Mouse (Mus musculus): Measurements from ENCODE around the gene Ciz1.

Gene Ciz1

GRCm38 (mm10) chr2:32319586-32320580, 32.2 kb upstream of the Ciz1 start:
- peak; percentile 83 for DNase-seq (ENCODE audit: low read depth, low spot score)

- no peak for DNase-seq (ENCODE audit: low read depth, low spot score)
These were observed 31.4 kb upstream of the Ciz1 start for GRCm38 (mm10) chr2:32320721-32321120.

DNA sequence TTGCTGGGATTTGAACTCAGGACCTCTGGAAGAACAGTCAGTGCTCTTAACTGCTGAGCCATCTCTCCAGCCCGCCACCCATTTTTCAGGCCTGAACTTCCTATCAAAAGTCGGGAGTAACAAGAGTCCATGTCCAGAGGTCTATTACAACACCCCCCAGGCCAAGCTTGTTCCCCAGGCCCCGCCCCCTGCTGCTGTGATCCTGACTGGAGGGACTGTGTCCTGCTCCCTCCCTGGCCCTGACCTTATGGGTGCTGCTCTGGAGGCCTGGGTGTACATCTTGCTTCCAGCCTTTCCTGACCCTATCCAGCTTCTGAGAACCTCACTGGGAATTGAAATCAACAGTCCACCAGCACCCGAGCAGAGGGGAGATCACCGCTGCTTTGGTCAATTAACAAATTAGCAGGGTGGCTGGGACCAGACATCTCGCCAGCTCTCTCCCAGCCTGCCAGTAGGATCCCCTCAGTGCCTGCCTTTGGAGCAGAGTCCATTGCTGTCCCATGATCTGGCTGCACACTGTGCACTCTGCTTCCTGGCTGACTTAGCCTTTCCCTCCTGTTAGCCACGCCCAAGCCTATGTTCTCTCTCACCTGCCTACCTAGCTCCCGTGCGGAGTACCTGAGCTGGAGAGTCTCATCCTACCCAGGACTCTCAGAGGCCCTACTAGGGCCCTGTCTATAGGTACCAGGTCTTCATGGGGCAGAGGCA, 30.4 kb upstream of the Ciz1 start:
- no peak for DNase-seq (ENCODE audit: low read depth, low spot score)

GRCm38 (mm10) chr2:32322754-32323741, 29.1 kb upstream of the Ciz1 start:
- DNase-seq (ENCODE audit: low read depth, low spot score), result no peak

- DNase-seq (ENCODE audit: low read depth, low spot score), result no peak
These were observed 27.8 kb upstream of the Ciz1 start for GRCm38 (mm10) chr2:32324322-32324721.

GRCm38 (mm10) chr2:32325342-32325741, 26.8 kb upstream of the Ciz1 start:
- DNase-seq (ENCODE audit: low read depth, low spot score), result no peak

GRCm38 (mm10) chr2:32327200-32327599, 24.9 kb upstream of the Ciz1 start:
- DNase-seq (ENCODE audit: low read depth, low spot score), result no peak

DNA sequence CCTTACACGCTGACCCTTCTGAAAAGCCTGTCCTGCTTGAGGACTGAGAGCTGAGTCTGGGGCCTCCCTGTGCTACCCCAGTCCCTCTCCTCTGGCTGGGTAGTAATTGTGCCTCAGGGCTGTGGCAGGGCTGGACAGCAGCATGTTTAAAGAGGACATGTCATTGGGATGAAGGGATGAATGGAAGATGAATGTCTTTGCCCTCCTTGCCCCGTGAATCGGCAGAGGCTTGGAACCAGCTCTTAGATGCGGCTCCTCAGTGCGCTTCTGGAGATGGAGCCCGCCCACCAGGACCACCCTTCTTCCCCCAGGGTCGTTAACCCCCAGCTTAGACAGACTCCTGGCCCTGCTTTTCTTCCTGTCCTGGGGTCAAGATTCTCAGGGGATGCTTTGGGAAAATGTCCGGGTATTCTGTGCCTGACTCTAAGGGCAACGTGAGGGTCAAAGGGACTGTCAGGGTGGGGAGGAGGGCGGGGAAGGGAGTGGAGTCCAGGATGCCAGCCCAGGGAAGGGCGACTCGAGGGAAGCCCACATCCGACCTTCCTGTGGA, 23.1 kb upstream of the Ciz1 start:
- DNase-seq (ENCODE audit: low read depth, low spot score), result peak; percentile 54

DNA sequence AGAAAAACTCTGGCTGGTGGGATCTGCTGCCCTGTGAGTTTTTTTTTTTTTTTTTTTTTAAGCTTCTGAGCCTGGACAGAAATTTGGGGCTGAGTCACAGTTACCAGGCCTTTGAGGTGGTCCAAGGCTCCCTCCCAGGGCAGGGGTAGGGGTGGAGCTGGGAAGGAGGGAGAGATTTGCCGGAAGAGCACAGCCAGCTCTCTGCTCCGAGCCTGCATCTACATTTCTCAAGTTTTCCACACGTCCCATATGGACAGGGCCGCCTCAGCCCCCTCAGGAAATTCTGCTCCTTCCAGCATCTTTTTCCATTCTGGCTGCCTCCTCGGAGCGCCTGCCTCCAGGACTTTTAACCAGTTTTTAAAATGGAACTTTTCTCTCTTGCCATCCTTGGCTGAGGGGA, 22.6 kb upstream of the Ciz1 start:
- no peak for DNase-seq (ENCODE audit: low read depth, low spot score)

- no peak for DNase-seq (ENCODE audit: low read depth, low spot score)
These were observed 20.0 kb upstream of the Ciz1 start for GRCm38 (mm10) chr2:32332159-32332558.

- no peak for DNase-seq (ENCODE audit: low read depth, low spot score)
These were observed 16.2 kb upstream of the Ciz1 start for GRCm38 (mm10) chr2:32335888-32336287.

GRCm38 (mm10) chr2:32339912-32340642, 12.1 kb upstream of the Ciz1 start:
- no peak for DNase-seq (ENCODE audit: low read depth, low spot score)

GRCm38 (mm10) chr2:32340836-32341633, 11.1 kb upstream of the Ciz1 start:
- no peak for DNase-seq (ENCODE audit: low read depth, low spot score)

DNA sequence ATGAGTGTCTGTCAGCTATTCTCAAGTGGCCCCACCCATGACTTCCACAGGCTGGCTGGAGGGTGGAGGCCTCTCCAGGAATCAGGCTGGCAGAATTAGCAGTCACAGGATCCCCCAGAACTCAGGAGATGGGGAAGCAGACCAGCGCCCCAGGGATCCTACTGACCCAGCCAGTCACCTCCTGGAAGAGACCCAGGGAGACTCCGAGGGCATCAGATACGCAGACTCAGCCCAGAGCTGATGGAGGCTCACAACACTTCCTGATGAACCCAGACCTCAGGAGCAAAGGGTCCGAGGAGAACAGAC, 10.5 kb upstream of the Ciz1 start:
- no peak for DNase-seq (ENCODE audit: low read depth, low spot score)

DNA sequence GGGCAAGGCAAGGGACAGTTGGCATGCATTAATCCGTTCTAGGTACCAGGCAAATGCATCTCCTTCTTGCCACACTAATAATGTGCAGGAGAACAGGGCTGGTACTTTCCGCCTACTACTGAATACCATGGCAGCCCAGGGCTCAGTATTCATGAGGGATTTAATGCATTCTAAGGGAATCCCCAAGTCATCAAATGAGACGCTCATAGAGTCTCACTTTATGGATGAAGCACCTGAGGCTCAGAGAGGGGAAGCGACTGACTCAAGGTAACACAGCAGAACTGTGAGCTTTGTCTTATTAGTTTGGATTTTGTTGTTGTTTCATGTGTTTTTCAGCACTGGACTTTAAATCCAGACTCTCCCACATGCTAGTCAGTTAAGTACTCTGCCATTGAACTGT, 10.1 kb upstream of the Ciz1 start:
- no peak for DNase-seq (ENCODE audit: low read depth, low spot score)

GRCm38 (mm10) chr2:32342539-32343350, 9.4 kb upstream of the Ciz1 start:
- DNase-seq (ENCODE audit: low read depth, low spot score), result no peak

DNA sequence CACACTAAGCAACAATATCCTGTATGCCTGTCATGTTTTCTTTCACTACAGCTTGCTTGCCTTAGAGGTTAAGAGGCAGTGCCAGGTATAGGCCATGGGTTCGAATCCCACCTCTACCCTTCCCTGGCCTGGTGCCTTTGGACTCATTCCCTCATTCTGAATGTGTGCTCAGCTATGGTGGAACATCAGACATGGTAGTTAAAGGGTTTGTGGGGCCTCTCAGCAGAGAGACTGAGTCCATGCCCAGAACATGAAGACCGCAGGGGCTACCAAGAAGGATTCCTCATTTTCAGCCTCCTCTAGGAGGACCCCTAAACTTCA, 8.8 kb upstream of the Ciz1 start:
- DNase-seq (ENCODE audit: low read depth, low spot score), result no peak

GRCm38 (mm10) chr2:32344056-32344455, 8.1 kb upstream of the Ciz1 start:
- no peak for DNase-seq (ENCODE audit: low read depth, low spot score)
